Mouse (Mus musculus) CH12.LX (cell line): ENCODE results near the gene Zfyve28. TPM values are rescaled to one million over a fixed set of nuclear protein-coding genes. Genes with fewer than 3 reads are reported as not detected.

ENCODE experiments used
- DNase-seq: peaks from one replicate; pipeline ENCODE4 v3.0.0-alpha.2; 2013; ENCODE audit errors: extremely low read depth
- H3K27ac ChIP-seq: 2 replicates; pipeline ENCODE4 v1.5.1; 2012; ENCODE audit warnings: low read depth, mild to moderate bottlenecking, control low read depth, moderate library complexity; ENCODE audit not compliant: insufficient read depth
- H3K27me3 ChIP-seq: replicated peaks from 2 replicates; pipeline ENCODE3; 2012; ENCODE audit warnings: inconsistent platforms
- H3K36me3 ChIP-seq, 2 experiments: replicated peaks in 1 of 2; 2 replicates each; pipeline versions ENCODE3 to v1.6.1; 2012; ENCODE audit warnings: inconsistent platforms in 1 of 2, low read length in 1 of 2, mild to moderate bottlenecking in 1 of 2, mixed read lengths in 1 of 2, moderate library complexity in 1 of 2; ENCODE audit not compliant: control insufficient read depth in 1 of 2, insufficient read depth in 1 of 2
- H3K4me1 ChIP-seq, 2 experiments: 2 replicates each; pipeline ENCODE4 v1.6.1; 2012; ENCODE audit warnings: inconsistent platforms in 1 of 2, moderate library complexity in 1 of 2; ENCODE audit not compliant: insufficient read depth in 2 of 2, control insufficient read depth in 1 of 2
- H3K4me2 ChIP-seq: 2 replicates; pipeline ENCODE4 v1.6.1; 2012; ENCODE audit warnings: low read depth, mild to moderate bottlenecking, control low read depth; ENCODE audit not compliant: poor library complexity, insufficient read depth, severe bottlenecking
- H3K4me3 ChIP-seq, 3 experiments: fragments of 150-350 bp in 1 of 3; sonication (generic) in 1 of 3; replicated peaks in 1 of 3; 2 replicates each; pipeline versions ENCODE3 to v1.5.1; 2011 to 2012; ENCODE audit warnings: low read depth in 2 of 3, low read length in 2 of 3, mild to moderate bottlenecking in 2 of 3, moderate library complexity in 2 of 3, control low read depth in 1 of 3, improper control_type of control experiment in 1 of 3, inconsistent platforms in 1 of 3, mixed read lengths in 1 of 3; ENCODE audit not compliant: poor library complexity in 1 of 3
- H3K79me2 ChIP-seq: replicated peaks from 2 replicates; pipeline ENCODE4 v1.6.1; 2012; ENCODE audit warnings: mild to moderate bottlenecking, moderate library complexity; ENCODE audit not compliant: control insufficient read depth, poor library complexity, insufficient read depth, severe bottlenecking; ENCODE audit errors: extremely low read depth
- H3K9ac ChIP-seq: 2 replicates; pipeline ENCODE4 v1.6.1; 2012; ENCODE audit warnings: low read depth, mild to moderate bottlenecking, control low read depth, moderate library complexity; ENCODE audit not compliant: insufficient read depth
- H3K9me3 ChIP-seq: replicated peaks from 2 replicates; pipeline ENCODE3; 2012; ENCODE audit warnings: low read length, inconsistent platforms, mixed read lengths
- BHLHE40 ChIP-seq: IDR thresholded peaks from 2 replicates; pipeline ENCODE4 v1.6.1; 2011; ENCODE audit warnings: mild to moderate bottlenecking, low read depth, low read length, improper control_type of control experiment
- CTCF ChIP-seq, 2 experiments: IDR thresholded peaks in 1 of 2; conservative IDR thresholded peaks in 1 of 2; 2 replicates each; pipeline ENCODE4 v1.5.1; 2011 to 2012; ENCODE audit warnings: low read depth in 2 of 2, low read length in 2 of 2, improper control_type of control experiment in 1 of 2, inconsistent platforms in 1 of 2, mild to moderate bottlenecking in 1 of 2, moderate library complexity in 1 of 2
- E2F4 ChIP-seq: IDR thresholded peaks from 2 replicates; pipeline ENCODE4 v1.6.1; 2011; ENCODE audit warnings: low read depth, low read length, improper control_type of control experiment; ENCODE audit not compliant: insufficient replicate concordance
- ETS1 ChIP-seq: conservative IDR thresholded peaks from 2 replicates; pipeline ENCODE4 v1.6.1; 2012; ENCODE audit warnings: low read depth, mild to moderate bottlenecking, inconsistent platforms, low read length, improper control_type of control experiment, moderate library complexity
- KAT2A ChIP-seq: IDR thresholded peaks from 2 replicates; pipeline ENCODE4 v1.6.1; 2012; ENCODE audit warnings: low read length, improper control_type of control experiment, inconsistent platforms; ENCODE audit not compliant: insufficient replicate concordance
- MAFK ChIP-seq: IDR thresholded peaks from 2 replicates; pipeline ENCODE4 v1.6.1; 2011; ENCODE audit warnings: low read length, improper control_type of control experiment; ENCODE audit not compliant: insufficient replicate concordance
- MAZ ChIP-seq: IDR thresholded peaks from 2 replicates; pipeline ENCODE4 v1.6.1; 2012; ENCODE audit warnings: low read depth, mild to moderate bottlenecking, inconsistent platforms, low read length, improper control_type of control experiment, moderate library complexity
- MEF2A ChIP-seq: IDR thresholded peaks from 2 replicates; pipeline ENCODE4 v1.6.1; 2014; ENCODE audit warnings: low read depth, mild to moderate bottlenecking, inconsistent platforms, low read length, improper control_type of control experiment, borderline replicate concordance
- NELFE ChIP-seq: IDR thresholded peaks from 2 replicates; pipeline ENCODE4 v1.6.1; 2011; ENCODE audit warnings: low read depth, low read length, improper control_type of control experiment
- PAX5 ChIP-seq: IDR thresholded peaks from 2 replicates; pipeline ENCODE4 v1.6.1; 2012; ENCODE audit warnings: low read length, inconsistent platforms, mixed read lengths
- RAD21 ChIP-seq: IDR thresholded peaks from 2 replicates; pipeline ENCODE4 v1.6.1; 2011; ENCODE audit warnings: low read depth, mild to moderate bottlenecking, low read length, improper control_type of control experiment, moderate library complexity
- SIN3A ChIP-seq: IDR thresholded peaks from 2 replicates; pipeline ENCODE4 v1.6.1; 2012; ENCODE audit warnings: low read length, improper control_type of control experiment, inconsistent platforms
- TBP ChIP-seq: conservative IDR thresholded peaks from 2 replicates; pipeline ENCODE4 v1.6.1; 2011; ENCODE audit warnings: low read depth, low read length, improper control_type of control experiment
- TCF12 ChIP-seq: IDR thresholded peaks from 2 replicates; pipeline ENCODE4 v1.6.1; 2014; ENCODE audit warnings: low read depth, mild to moderate bottlenecking, inconsistent platforms, low read length, improper control_type of control experiment
- ZC3H11A ChIP-seq: IDR thresholded peaks from 2 replicates; pipeline ENCODE4 v1.6.1; 2012; ENCODE audit warnings: low read depth, mild to moderate bottlenecking, inconsistent platforms, low read length, improper control_type of control experiment
- ZMIZ1 ChIP-seq: IDR thresholded peaks from 2 replicates; pipeline ENCODE4 v1.6.1; 2012; ENCODE audit warnings: low read depth, mild to moderate bottlenecking, inconsistent platforms, low read length, improper control_type of control experiment
- ZNF384 ChIP-seq: IDR thresholded peaks from 2 replicates; pipeline ENCODE4 v1.6.1; 2012; ENCODE audit warnings: low read depth, low read length, improper control_type of control experiment, inconsistent platforms
- dilution Hi-C: fragments of 300-500 bp; cut with MboI; formaldehyde crosslinking; loops from 2 replicates; pipeline ENCODE4 v1.14.3; 2020; ENCODE audit warnings: low sequenced_read_pairs; ENCODE audit not compliant: extremely low pct_unique_long_range_greater_than_20kb, extremely low pct_ligation_motif_present
- in situ Hi-C: fragments of 300-500 bp; cut with MboI; formaldehyde crosslinking; loops from 3 replicates; pipeline ENCODE4 v1.14.3; 2019; ENCODE audit warnings: low sequenced_read_pairs, low pct_ligation_motif_present, low pct_unique_long_range_greater_than_20kb, mixed read lengths
- polyA plus RNA-seq: library from polyadenylated mRNA; unstranded; fragments of >175 nt; gene quantifications from 2 replicates; pipeline ENCODE4 v1.2.1, GENCODE M21; 2012; ENCODE audit warnings: low read depth; ENCODE audit not compliant: insufficient read length
- total RNA-seq, 2 experiments: library from RNA; depleted of rRNA; stranded (reverse); fragments of 300-350 nt in 1 of 2; fragments of >200 nt in 1 of 2; gene quantifications; 2 replicates each; pipeline ENCODE4 v1.2.3; 2012 to 2014

Gene Zfyve28
- total and polyA plus RNA-seq, 3 experiments, result 1.7 to 2.8 (median 2.0) TPM

- no peak overlapping the region for H3K4me2 ChIP-seq
- H3K27me3 ChIP-seq, result no peaks in the 10 kb centered on the region
- TF ChIP-seq E2F4 (no peak), RAD21 (no peak), ZMIZ1 (no peak), ETS1 (no peak), TBP (no peak), MAFK (no peak), PAX5 (no peak), TCF12 (no peak), SIN3A (no peak), ZNF384 (no peak), KAT2A (no peak), CTCF (conservative IDR thresholded peaks at IDR 0.05 in 1 of 2, IDR thresholded peaks at IDR 0.05 in 1 of 2; ENCODE audit: low read depth in 2 of 2, low read length in 2 of 2) (no peak), BHLHE40 (no peak)
- TF ChIP-seq, all 38 proteins: peak for 0
- no peak for DNase-seq
- dilution Hi-C loops (no loop called here), in situ Hi-C loops (no loop called here)
- Histone ChIP-seq H3K27ac (no peak overlapping the region), H3K9me3 (no peaks in the 10 kb centered on the region), H3K9ac (no peak overlapping the region), H3K4me1 (peaks cover under 1 to 39% of the 10 kb centered on the region in 2 experiments; a peak in 3 of 4 replicates), H3K36me3 (no peaks in the 10 kb centered on the region), H3K4me3 (no peak overlapping the region), H3K79me2 (no peaks in the 10 kb centered on the region)
Observed at GRCm38 (mm10) chr5:34279214-34279613, 9.0 kb downstream of the Zfyve28 start.

GRCm38 (mm10) chr5:34278058-34278457, 10.2 kb downstream of the Zfyve28 start:
- Histone ChIP-seq H3K4me1 (peaks cover 11 to 49% of the 10 kb centered on the region in 2 experiments), H3K27ac (no peak overlapping the region), H3K27me3 (no peaks in the 10 kb centered on the region), H3K79me2 (no peaks in the 10 kb centered on the region), H3K36me3 (no peaks in the 10 kb centered on the region), H3K4me3 (no peak overlapping the region), H3K9me3 (no peaks in the 10 kb centered on the region), H3K4me2 (no peak overlapping the region), H3K9ac (no peak overlapping the region)
- dilution Hi-C loops, result no loop called here
- no peak for TF ChIP-seq NELFE
- no peak for TF ChIP-seq MAZ
- no peak for TF ChIP-seq RAD21
- no peak for TF ChIP-seq MEF2A
- TF ChIP-seq ZC3H11A, result no peak
- in situ Hi-C loops, result no loop called here
- DNase-seq, result no peak
